Mouse (Mus musculus): ENCODE measurements around the gene Wdr64.

The Wdr64 gene

DNA sequence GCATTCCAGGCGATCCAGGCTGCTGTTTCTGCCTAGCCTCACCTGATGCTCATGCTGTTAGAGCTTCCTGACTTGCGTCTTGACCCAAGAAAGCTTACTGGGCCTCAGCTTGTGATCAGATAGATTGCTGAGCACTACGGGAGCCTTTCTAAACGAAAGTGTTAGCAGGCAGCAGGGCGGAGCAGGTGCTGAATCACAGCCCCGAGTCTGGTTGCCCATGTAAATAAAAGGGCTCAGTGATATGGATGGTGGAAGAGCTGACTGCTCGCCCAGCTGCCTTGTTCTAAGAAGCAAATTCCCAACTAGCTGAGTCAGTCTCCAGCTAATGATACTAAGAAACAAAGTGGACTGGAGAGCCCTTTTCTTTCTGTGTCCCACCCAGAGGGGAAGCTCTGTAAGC is 27.4 kb downstream of the Wdr64 start:
- no peak for DNase-seq

DNA sequence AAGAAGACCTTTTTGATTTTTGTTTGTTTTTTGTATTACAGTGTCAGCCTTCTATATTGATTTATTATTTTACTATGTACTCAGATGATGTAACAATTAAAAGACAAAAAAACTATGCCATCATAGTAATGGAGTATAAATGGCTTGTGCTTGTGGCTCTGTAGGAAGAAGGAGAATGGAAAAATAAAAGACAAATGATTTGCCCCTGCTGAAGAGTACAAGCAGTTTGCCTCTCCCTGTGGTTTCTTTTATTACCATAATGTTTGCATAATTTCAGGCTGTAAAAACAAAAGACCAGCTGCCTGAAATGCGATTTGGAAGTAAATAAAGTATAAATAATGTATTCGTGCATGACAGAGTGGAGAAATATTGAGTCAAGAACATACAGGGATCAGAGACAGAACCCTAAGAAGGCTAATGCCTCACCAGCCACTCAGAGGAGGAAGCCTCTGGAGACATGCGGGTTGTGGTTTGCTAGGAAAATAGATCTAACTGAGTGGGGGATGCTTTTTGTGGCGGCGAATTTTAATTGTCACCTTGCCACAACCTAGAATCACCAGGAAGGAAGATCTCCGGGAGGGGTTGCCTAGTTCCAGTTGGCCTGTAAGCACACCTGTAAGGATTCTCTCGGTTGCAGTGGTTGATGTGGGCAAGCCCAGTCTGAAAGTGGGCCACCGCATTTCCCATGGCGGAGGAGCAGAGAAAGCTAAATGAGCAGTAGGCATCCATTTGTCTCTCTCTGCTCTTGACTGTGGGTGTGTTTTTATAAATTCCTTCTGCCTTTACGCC is 56.4 kb downstream of the Wdr64 start:
- peak; percentile 12 to 43 for DNase-seq

GRCm38 (mm10) chr1:175794668-175795067 is 96.3 kb downstream of the Wdr64 start:
- DNase-seq = no peak

- DNase-seq = no peak
Observed at GRCm38 (mm10) chr1:175808356-175808755, 110.0 kb downstream of the Wdr64 start.

DNA sequence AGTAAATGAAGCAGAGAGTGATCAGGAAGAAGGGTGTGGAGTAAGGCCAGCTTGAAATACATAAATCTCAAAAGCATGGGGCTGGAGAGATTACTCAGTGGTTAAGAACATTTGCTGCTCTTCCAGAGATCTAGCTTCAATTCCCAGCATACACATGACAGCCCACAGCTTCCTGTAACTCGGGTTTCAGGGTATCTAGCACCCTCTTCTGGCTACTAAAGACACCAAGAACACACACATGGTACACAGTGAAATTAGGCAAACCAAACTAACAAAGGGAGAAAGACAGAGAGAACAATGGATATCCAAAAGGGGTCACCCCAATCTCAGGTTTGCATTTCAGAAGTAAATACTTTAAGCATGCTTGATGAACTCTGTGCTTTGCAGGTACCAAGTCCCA is 113.2 kb downstream of the Wdr64 start:
- DNase-seq = no peak

DNA sequence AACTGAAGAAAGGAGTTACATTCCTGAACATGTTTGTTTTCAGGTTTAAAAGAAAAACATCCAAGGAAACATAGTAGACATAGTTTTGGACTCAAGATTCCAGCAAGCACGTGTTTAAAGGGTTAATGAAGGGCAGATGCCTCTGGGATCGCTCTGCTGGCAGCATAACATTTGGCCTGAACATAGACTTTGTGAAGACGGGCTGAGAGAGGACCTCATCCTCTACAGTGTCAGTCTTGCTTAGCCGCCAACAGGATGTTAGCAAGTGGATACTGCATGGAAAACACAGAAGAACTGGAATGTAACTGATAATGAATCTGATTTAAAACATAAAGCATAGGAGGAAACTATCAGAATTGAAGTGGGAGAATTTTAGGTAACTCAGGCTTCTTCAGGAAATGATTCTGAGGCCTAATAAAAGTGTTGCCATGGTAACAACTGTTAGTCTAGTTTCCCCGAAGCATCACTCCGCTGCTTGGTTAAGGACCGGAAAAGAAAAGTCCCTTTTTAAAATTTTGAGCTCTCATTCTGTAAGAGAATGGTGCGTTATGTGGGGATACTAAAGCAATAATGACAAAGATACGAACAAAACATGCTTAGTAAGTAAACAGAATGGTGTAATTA is 125.5 kb downstream of the Wdr64 start:
- DNase-seq = no peak

- DNase-seq = no peak
Observed at GRCm38 (mm10) chr1:175828539-175828938, 130.1 kb downstream of the Wdr64 start.

GRCm38 (mm10) chr1:175829220-175829619 is 130.8 kb downstream of the Wdr64 start:
- DNase-seq = no peak

GRCm38 (mm10) chr1:175855515-175855914 is 157.1 kb downstream of the Wdr64 start:
- no peak for DNase-seq
